ENCODE assay signal across 8 mouse cellular contexts in genomic region chrX:6047066-6047935, GRCm38 (mm10). TPM values are rescaled to one million over a fixed set of nuclear protein-coding genes. Genes with fewer than 3 reads are reported as not detected.
DNase-seq lines count a peak whose midpoint lies in the region; ATAC-seq lines count a peak whose summit lies in the region.
"Not testable (repeated sequence)": the region's sequence is repeated elsewhere in the genome, so short reads cannot be mapped to it uniquely, and the experiment has no call there.

Gene Nudt11 (plus strand): TSS chrX:6047453.

- not testable (repeated sequence) for H3K9me3 ChIP-seq in kidney, embryonic 16.5 days (ENCODE audit: low read length)

- H3K4me1 ChIP-seq in kidney, embryonic 16.5 days (ENCODE audit: insufficient read depth, low read length), result not testable (repeated sequence)

- H3K4me2 ChIP-seq in kidney, embryonic 16.5 days (replicated peaks; ENCODE audit: low read depth, low read length), result peak within 1 kb of the TSS; percentile 18

- H3K4me3 ChIP-seq in kidney, embryonic 16.5 days (ENCODE audit: low read length), result peak within 1 kb of the TSS; percentile 36

- WGBS in kidney, embryonic 16.5 days, result no CpG with 5 or more reads among the region's 121 CpGs

- not testable (repeated sequence) for H3K27ac ChIP-seq in kidney, embryonic 16.5 days (ENCODE audit: low read length)

- H3K27me3 ChIP-seq in kidney, embryonic 16.5 days (ENCODE audit: insufficient read depth, low read length), result not testable (repeated sequence)

- intact Hi-C loops in left cerebral cortex, postnatal 25 days (cut with DNase I), result loop anchor here (5.0 kb wide), 1 partner anchor 45 kb away; no protein-coding TSS in a partner anchor

- ATAC-seq in kidney, embryonic 16.5 days (ENCODE audit: low FRiP score, low TSS enrichment), result peak; percentile 91

- not testable (repeated sequence) for H3K36me3 ChIP-seq in kidney, embryonic 16.5 days (ENCODE audit: insufficient read depth, low read length)

- peak; percentile 7 to 49 for DNase-seq in adrenal gland, adult (ENCODE audit: inconsistent age in 2 of 2, low spot score in 1 of 2)
- DNase-seq in cerebellum, postnatal 25 days, result peak; percentile 42 to 44
- peak in 1 of 2 experiments; percentile 5 for DNase-seq in frontal cortex, adult 2 months (ENCODE audit: extremely low spot score in 1 of 2, low spot score in 1 of 2)
- peak; percentile 14 for DNase-seq in heart, postnatal 4 days
- DNase-seq in left cerebral cortex, postnatal 25 days (ENCODE audit: low spot score in 2 of 2), result peak; percentile 4 to 8
- peak; percentile 4 for DNase-seq in lung, postnatal 10 days
- DNase-seq in right cerebral cortex, adult 18-20 months, result peak; percentile 8

- not testable (repeated sequence) for H3K9ac ChIP-seq in kidney, embryonic 16.5 days (replicated peaks; ENCODE audit: low read length)

RNA-seq across cellular contexts. Expression of gene Nudt11, which starts in this region (rescaled TPM):
- polyA plus RNA-seq in frontal cortex, adult 2 months (2012; rRNA removed), result 24.9 and 25.9 TPM in 2 replicates
- 1 to 10 TPM; 2.4 to 2.7 TPM for total RNA-seq in heart, postnatal 4 days (2021)
- polyA plus RNA-seq in kidney, embryonic 16.5 days (2015; fragmentation: Nextera tagmentation; extraction: Ambion mirVana), result 3.2 and 3.9 TPM in 2 replicates
- total RNA-seq in left cerebral cortex, postnatal 25 days (2021), result 10 to 100 TPM; 30.7 to 32.7 TPM

Comparison
In these comparisons a context has a peak if more than half of its experiments do, and no peak if none do; other contexts are left out.
1. RNA of gene Nudt11 (total RNA-seq): 30.7 to 32.7 TPM in left cerebral cortex, postnatal 25 days; 2.4 to 2.7 TPM in heart, postnatal 4 days; every median in the first group is over 4 times any median in the second.